Mouse (Mus musculus): Measurements from ENCODE around the gene Muc5b. TPM values are rescaled to one million over a fixed set of nuclear protein-coding genes. Genes with fewer than 3 reads are reported as not detected.
"Not testable (repeated sequence)": the region's sequence is repeated elsewhere in the genome, so short reads cannot be mapped to it uniquely, and the experiment has no call there.

Muc5b gene
- total RNA-seq (2014; rRNA removed; ENCODE audit: low replicate concordance) (0.08 and 3.6 TPM in 2 replicates), polyA plus RNA-seq (2015; fragmentation: Nextera tagmentation; extraction: Ambion mirVana) (0.01 and 2.2 TPM in 2 replicates)

DNA sequence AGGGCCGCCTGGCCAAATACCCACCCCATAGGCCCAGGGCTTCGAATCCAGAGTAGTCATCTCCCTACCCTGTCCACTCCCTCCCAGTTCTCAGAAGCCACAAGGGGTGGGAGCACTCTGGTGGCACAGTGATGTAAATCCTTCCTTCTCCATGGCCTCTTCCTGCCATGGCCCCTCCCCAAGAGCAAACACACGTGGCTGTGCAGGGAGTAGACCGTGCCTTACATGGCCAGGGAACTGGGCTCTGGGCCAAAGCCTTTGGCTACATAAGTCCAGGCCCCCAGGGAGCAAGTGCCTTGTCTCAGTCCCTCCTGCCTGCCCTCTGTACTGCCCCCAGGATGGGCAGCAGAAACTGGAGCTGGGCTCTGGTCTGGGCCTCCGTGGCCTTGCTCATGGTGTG is at the start of gene Muc5b:
Muc5b (plus strand) TSS at position 292 of the 400 bp plus-strand sequence.
- no peak within 1 kb of the TSS for H3K27ac ChIP-seq (ENCODE audit: low read depth)
- no peaks in the 10 kb centered on the region for H3K27me3 ChIP-seq (ENCODE audit: control insufficient read depth, insufficient read depth, low read length)
- DNase-seq (ENCODE audit: low spot score): peak; percentile 52
- 48% methylated on average over 5 of the region's 5 CpGs for WGBS
- H3K9ac ChIP-seq (replicated peaks; ENCODE audit: low read depth, low read length): no peak within 1 kb of the TSS
- no peak within 1 kb of the TSS for H3K4me2 ChIP-seq (ENCODE audit: low read depth, low read length)
- no peak within 1 kb of the TSS for H3K4me3 ChIP-seq (ENCODE audit: low read depth, low read length)
- peaks cover 18% of the 10 kb centered on the region for H3K4me1 ChIP-seq (ENCODE audit: control insufficient read depth, insufficient read depth)
- no peaks in the 10 kb centered on the region for H3K36me3 ChIP-seq (replicated peaks; ENCODE audit: control insufficient read depth, insufficient read depth, low read length)
- TF ChIP-seq EP300 (IDR thresholded peaks at IDR 0.05; ENCODE audit: low read depth): no peak
- no peak for TF ChIP-seq CTCF (IDR thresholded peaks at IDR 0.05; ENCODE audit: low read depth)
- H3K9me3 ChIP-seq (replicated peaks; ENCODE audit: control insufficient read depth, low read length): no peaks in the 10 kb centered on the region
- peak; percentile 72 for ATAC-seq (ENCODE audit: insufficient read depth, low read depth)

DNA sequence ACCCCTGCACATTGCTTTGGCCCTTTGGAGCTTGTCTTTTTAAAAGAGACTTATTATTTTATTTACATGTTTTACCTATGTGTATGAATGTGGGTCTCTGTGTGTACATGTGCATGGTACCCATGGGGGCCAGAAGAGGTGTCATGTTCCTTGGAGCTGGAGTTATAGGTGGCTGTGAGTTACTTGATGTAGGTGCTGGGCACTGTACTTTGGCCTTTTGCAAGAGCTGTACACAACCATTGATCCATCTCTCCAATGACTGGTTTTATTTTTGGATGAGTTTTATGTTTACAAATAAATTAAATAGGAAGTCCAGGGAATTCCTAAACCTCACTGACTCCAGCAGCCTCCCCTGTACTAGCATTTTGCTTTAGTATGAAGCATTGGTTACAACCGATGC is 44.6 kb upstream of the Muc5b start:
- H3K9ac ChIP-seq (replicated peaks; ENCODE audit: low read depth, low read length): no peak overlapping the region
- H3K36me3 ChIP-seq (replicated peaks; ENCODE audit: control insufficient read depth, insufficient read depth, low read length): no peaks in the 10 kb centered on the region
- no peaks in the 10 kb centered on the region for H3K27me3 ChIP-seq (ENCODE audit: control insufficient read depth, insufficient read depth, low read length)
- H3K4me2 ChIP-seq (ENCODE audit: low read depth, low read length): no peak overlapping the region
- ATAC-seq (ENCODE audit: insufficient read depth, low read depth) (no peak), DNase-seq (ENCODE audit: low spot score) (no peak)
- peaks cover 16% of the 10 kb centered on the region for H3K9me3 ChIP-seq (replicated peaks; ENCODE audit: control insufficient read depth, low read length)
- TF ChIP-seq EP300 (IDR thresholded peaks at IDR 0.05; ENCODE audit: low read depth) (no peak), CTCF (IDR thresholded peaks at IDR 0.05; ENCODE audit: low read depth) (no peak)
- no peaks in the 10 kb centered on the region for H3K4me1 ChIP-seq (ENCODE audit: control insufficient read depth, insufficient read depth)
- H3K27ac ChIP-seq (ENCODE audit: low read depth): no peak overlapping the region
- 82% methylated on average over 1 of the region's 1 CpGs for WGBS
- no peak overlapping the region for H3K4me3 ChIP-seq (ENCODE audit: low read depth, low read length)

DNA sequence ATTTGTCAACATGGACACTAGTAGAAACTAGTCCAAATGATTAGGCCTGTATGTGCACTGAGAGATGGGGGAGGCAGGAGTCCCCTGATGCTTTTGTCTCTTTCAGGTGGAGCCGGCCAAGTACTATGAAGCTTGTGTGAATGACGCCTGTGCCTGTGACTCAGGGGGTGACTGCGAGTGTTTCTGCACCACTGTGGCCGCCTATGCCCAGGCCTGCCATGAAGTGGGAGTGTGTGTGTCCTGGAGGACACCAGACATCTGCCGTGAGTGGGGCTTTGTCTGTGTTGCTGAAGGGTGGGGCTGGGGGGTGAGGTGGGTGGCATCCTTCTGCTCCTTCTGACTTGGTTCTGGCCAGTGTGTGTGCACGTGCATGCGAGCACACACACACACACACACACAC is 35.7 kb upstream of the Muc5b start:
- no peak overlapping the region for H3K4me2 ChIP-seq (ENCODE audit: low read depth, low read length)
- H3K27ac ChIP-seq (ENCODE audit: low read depth): no peak overlapping the region
- peaks cover 4% of the 10 kb centered on the region; the same call in 1 of the 2 replicates for H3K9me3 ChIP-seq (replicated peaks; ENCODE audit: control insufficient read depth, low read length)
- H3K36me3 ChIP-seq (replicated peaks; ENCODE audit: control insufficient read depth, insufficient read depth, low read length): no peaks in the 10 kb centered on the region
- H3K9ac ChIP-seq (replicated peaks; ENCODE audit: low read depth, low read length): no peak overlapping the region
- WGBS: 86% methylated on average over 7 of the region's 7 CpGs
- DNase-seq (ENCODE audit: low spot score) (no peak), ATAC-seq (ENCODE audit: insufficient read depth, low read depth) (no peak)
- no peaks in the 10 kb centered on the region for H3K27me3 ChIP-seq (ENCODE audit: control insufficient read depth, insufficient read depth, low read length)
- no peak overlapping the region for H3K4me3 ChIP-seq (ENCODE audit: low read depth, low read length)
- H3K4me1 ChIP-seq (ENCODE audit: control insufficient read depth, insufficient read depth): no peaks in the 10 kb centered on the region
- TF ChIP-seq EP300 (IDR thresholded peaks at IDR 0.05; ENCODE audit: low read depth) (no peak), CTCF (IDR thresholded peaks at IDR 0.05; ENCODE audit: low read depth) (no peak)

- no peak overlapping the region for H3K4me2 ChIP-seq (ENCODE audit: low read depth, low read length)
- no peaks in the 10 kb centered on the region for H3K4me1 ChIP-seq (ENCODE audit: control insufficient read depth, insufficient read depth)
- H3K27me3 ChIP-seq (ENCODE audit: control insufficient read depth, insufficient read depth, low read length): no peaks in the 10 kb centered on the region
- 79% methylated on average over 7 of the region's 7 CpGs for WGBS
- ATAC-seq (ENCODE audit: insufficient read depth, low read depth): no peak
- DNase-seq (ENCODE audit: low spot score): no peak
- H3K9ac ChIP-seq (replicated peaks; ENCODE audit: low read depth, low read length): no peak overlapping the region
- no peak overlapping the region for H3K4me3 ChIP-seq (ENCODE audit: low read depth, low read length)
- H3K9me3 ChIP-seq (replicated peaks; ENCODE audit: control insufficient read depth, low read length): no peaks in the 10 kb centered on the region
- H3K36me3 ChIP-seq (replicated peaks; ENCODE audit: control insufficient read depth, insufficient read depth, low read length): no peaks in the 10 kb centered on the region
- TF ChIP-seq EP300 (IDR thresholded peaks at IDR 0.05; ENCODE audit: low read depth) (no peak), CTCF (IDR thresholded peaks at IDR 0.05; ENCODE audit: low read depth) (no peak)
- H3K27ac ChIP-seq (ENCODE audit: low read depth): no peak overlapping the region
Measured at GRCm38 (mm10) chr7:141805384-141805783, 33.5 kb upstream of the Muc5b start.

GRCm38 (mm10) chr7:141807823-141808222 is 31.0 kb upstream of the Muc5b start:
- WGBS: no CpG with 5 or more reads among the region's 4 CpGs
- not testable (repeated sequence) for ATAC-seq (ENCODE audit: insufficient read depth, low read depth)

DNA sequence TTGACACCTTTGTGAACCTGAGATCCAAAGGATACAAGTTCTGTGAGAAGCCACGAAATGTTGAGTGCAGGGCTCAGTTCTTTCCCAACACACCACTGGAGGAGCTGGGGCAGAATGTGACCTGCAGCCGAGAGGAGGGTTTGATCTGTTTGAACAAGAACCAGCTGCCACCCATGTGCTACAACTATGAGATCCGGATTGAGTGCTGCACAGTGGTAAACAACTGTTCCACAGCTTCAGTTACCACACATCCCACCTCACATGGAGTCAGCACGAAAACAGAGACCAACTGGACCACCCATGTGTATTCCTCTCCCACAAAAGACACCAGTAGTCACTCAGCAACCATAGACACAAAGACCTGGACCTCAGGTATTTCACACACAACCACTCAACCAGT is 28.9 kb upstream of the Muc5b start:
- H3K27me3 ChIP-seq (ENCODE audit: control insufficient read depth, insufficient read depth, low read length); DNase-seq (ENCODE audit: low spot score); ATAC-seq (ENCODE audit: insufficient read depth, low read depth); H3K36me3 ChIP-seq (replicated peaks; ENCODE audit: control insufficient read depth, insufficient read depth, low read length); H3K9ac ChIP-seq (replicated peaks; ENCODE audit: low read depth, low read length); H3K4me3 ChIP-seq (ENCODE audit: low read depth, low read length); H3K4me1 ChIP-seq (ENCODE audit: control insufficient read depth, insufficient read depth); H3K9me3 ChIP-seq (replicated peaks; ENCODE audit: control insufficient read depth, low read length); H3K27ac ChIP-seq (ENCODE audit: low read depth); H3K4me2 ChIP-seq (ENCODE audit: low read depth, low read length): not testable (repeated sequence)
- no CpG with 5 or more reads among the region's 4 CpGs for WGBS

More at GRCm38 (mm10) chr7:141807823-141808222, 31.0 kb upstream of the Muc5b start:
- not testable (repeated sequence) for H3K27ac ChIP-seq (ENCODE audit: low read depth); H3K9ac ChIP-seq (replicated peaks; ENCODE audit: low read depth, low read length); H3K36me3 ChIP-seq (replicated peaks; ENCODE audit: control insufficient read depth, insufficient read depth, low read length); H3K4me1 ChIP-seq (ENCODE audit: control insufficient read depth, insufficient read depth); DNase-seq (ENCODE audit: low spot score); H3K4me2 ChIP-seq (ENCODE audit: low read depth, low read length); H3K27me3 ChIP-seq (ENCODE audit: control insufficient read depth, insufficient read depth, low read length); H3K4me3 ChIP-seq (ENCODE audit: low read depth, low read length); H3K9me3 ChIP-seq (replicated peaks; ENCODE audit: control insufficient read depth, low read length)

All from heart, postnatal 0 days (tissue).